ENCODE assay signal across 30 mouse cellular contexts in genomic region chr2:73857352-73857751, GRCm38 (mm10).
"Had no signal": no experiment of that assay in that cellular context is flagged by ENCODE, and none has a peak within 500 bp of the region (broad histone marks: within the 10 kb centered on the region; RNA-seq: fewer than 3 reads in every experiment).

No protein-coding gene starts in this region.

- DNase-seq: left cerebral cortex, postnatal 4 days; liver; liver, embryonic 13.5 days; liver, postnatal 0 days; lung, adult 18-20 months; lung, adult 2 months; lung, embryonic 14.5 days; lung, postnatal 10 days; lung, postnatal 14 days; lung, postnatal 36 days; lung, postnatal 4 days; midbrain, embryonic 14.5 days had no signal

- H3K9ac ChIP-seq: limb, embryonic 12.5 days; limb, embryonic 13.5 days; limb, embryonic 15.5 days; liver, embryonic 12.5 days; liver, embryonic 13.5 days; liver, embryonic 14.5 days; liver, embryonic 15.5 days; liver, postnatal 0 days; lung, embryonic 14.5 days; lung, embryonic 15.5 days; midbrain, embryonic 12.5 days; midbrain, embryonic 13.5 days; midbrain, embryonic 15.5 days; neural tube, embryonic 12.5 days had no signal

- H3K4me1 ChIP-seq: limb, embryonic 10.5 days; limb, embryonic 12.5 days; limb, embryonic 13.5 days; limb, embryonic 15.5 days; lung, embryonic 15.5 days; midbrain, embryonic 10.5 days; midbrain, embryonic 12.5 days; midbrain, embryonic 13.5 days; midbrain, embryonic 15.5 days; neural tube, embryonic 12.5 days had no signal

- ATAC-seq: liver, embryonic 12.5 days; liver, postnatal 0 days; lung, postnatal 0 days; midbrain, embryonic 13.5 days; midbrain, embryonic 15.5 days; midbrain, embryonic 16.5 days had no signal

- H3K27me3 ChIP-seq: limb, embryonic 12.5 days; limb, embryonic 13.5 days; limb, embryonic 15.5 days; liver, embryonic 12.5 days; liver, embryonic 13.5 days; liver, embryonic 15.5 days; lung, embryonic 15.5 days; megakaryocyte, embryonic 14.5 days; midbrain, embryonic 12.5 days; midbrain, embryonic 13.5 days; midbrain, embryonic 15.5 days; neural tube, embryonic 12.5 days had no signal

- H3K36me3 ChIP-seq: limb, embryonic 15.5 days; lung, embryonic 15.5 days; midbrain, embryonic 15.5 days; neural tube, embryonic 12.5 days had no signal

- H3K4me3 ChIP-seq: limb, embryonic 10.5 days; limb, embryonic 12.5 days; limb, embryonic 13.5 days; limb, embryonic 15.5 days; liver, embryonic 12.5 days; liver, embryonic 13.5 days; liver, embryonic 15.5 days; lung, embryonic 15.5 days; megakaryocyte, embryonic 14.5 days; midbrain, embryonic 10.5 days; midbrain, embryonic 12.5 days; midbrain, embryonic 13.5 days; midbrain, embryonic 15.5 days; myocyte; neural tube, embryonic 12.5 days had no signal

- H3K27ac ChIP-seq: limb, embryonic 10.5 days; limb, embryonic 12.5 days; limb, embryonic 13.5 days; limb, embryonic 15.5 days; liver, embryonic 12.5 days; liver, embryonic 13.5 days; liver, embryonic 14.5 days; liver, embryonic 15.5 days; lung, embryonic 15.5 days; macrophage; midbrain, embryonic 10.5 days; midbrain, embryonic 12.5 days; midbrain, embryonic 13.5 days; midbrain, embryonic 15.5 days; neural tube, embryonic 12.5 days had no signal

- H3K9me3 ChIP-seq: limb, embryonic 10.5 days; limb, embryonic 12.5 days; limb, embryonic 13.5 days; limb, embryonic 15.5 days; liver, embryonic 12.5 days; liver, embryonic 13.5 days; liver, embryonic 15.5 days; lung, embryonic 15.5 days; megakaryocyte, embryonic 14.5 days; midbrain, embryonic 10.5 days; midbrain, embryonic 12.5 days; midbrain, embryonic 13.5 days; midbrain, embryonic 15.5 days; neural tube, embryonic 12.5 days had no signal
